Mouse (Mus musculus) kidney, embryonic 15.5 days (tissue): Measurements from ENCODE around the gene Gm49405. TPM values are rescaled to one million over a fixed set of nuclear protein-coding genes. Genes with fewer than 3 reads are reported as not detected.
A peak's percentile ranks its signal among the peaks of the same experiment; 100 is the strongest.
"Not testable (repeated sequence)": the region's sequence is repeated elsewhere in the genome, so short reads cannot be mapped to it uniquely, and the experiment has no call there.

Source experiments
- ATAC-seq: fragments of 200-750 bp; cut with Nextera tagmentation; replicated peaks from 2 replicates; pipeline ENCODE4 v1.8.0; 2017; ENCODE audit warnings: moderate TSS enrichment; ENCODE audit not compliant: low FRiP score
- H3K27ac ChIP-seq: fragments of 300-500 bp; sonication (generic); 2 replicates; pipeline ENCODE4 v1.5.1; 2015; ENCODE audit warnings: mild to moderate bottlenecking, inconsistent platforms
- H3K27me3 ChIP-seq: fragments of 300-500 bp; sonication (generic); 2 replicates; pipeline ENCODE4 v1.6.1; 2015; ENCODE audit warnings: inconsistent platforms
- H3K36me3 ChIP-seq: fragments of 300-500 bp; sonication (generic); 2 replicates; pipeline ENCODE4 v1.6.1; 2015; ENCODE audit warnings: inconsistent platforms
- H3K4me1 ChIP-seq: fragments of 300-500 bp; sonication (generic); 2 replicates; pipeline ENCODE4 v1.6.1; 2015; ENCODE audit warnings: inconsistent platforms
- H3K4me2 ChIP-seq: fragments of 300-500 bp; sonication (generic); 2 replicates; pipeline ENCODE4 v1.6.1; 2015; ENCODE audit warnings: moderate library complexity, mild to moderate bottlenecking, inconsistent platforms
- H3K4me3 ChIP-seq: fragments of 300-500 bp; sonication (generic); replicated peaks from 2 replicates; pipeline ENCODE4 v1.5.1; 2015; ENCODE audit warnings: mild to moderate bottlenecking, inconsistent platforms
- H3K9ac ChIP-seq: fragments of 300-500 bp; sonication (generic); 2 replicates; pipeline ENCODE4 v1.6.1; 2015; ENCODE audit warnings: mild to moderate bottlenecking, inconsistent platforms
- H3K9me3 ChIP-seq: fragments of 300-500 bp; sonication (generic); replicated peaks from 2 replicates; pipeline ENCODE4 v1.6.1; 2016; ENCODE audit warnings: inconsistent platforms
- WGBS: fragments of 180-500 bp; shearing (Covaris S2); methylation state at CpG from one replicate; pipeline ENCODE4 v1.1.7; 2015; ENCODE audit warnings: mixed read lengths; 5-methylcytosine and 5-hydroxymethylcytosine counted together
- polyA plus RNA-seq: library from polyadenylated mRNA; unstranded; fragments of >200 nt; fragmentation: Nextera tagmentation; extraction: Ambion mirVana; gene quantifications from 2 replicates; pipeline ENCODE4 v1.2.1, GENCODE M21; 2015

The Gm49405 gene
- polyA plus RNA-seq, 1 experiment from 2014 or later = 4.1 TPM

DNA sequence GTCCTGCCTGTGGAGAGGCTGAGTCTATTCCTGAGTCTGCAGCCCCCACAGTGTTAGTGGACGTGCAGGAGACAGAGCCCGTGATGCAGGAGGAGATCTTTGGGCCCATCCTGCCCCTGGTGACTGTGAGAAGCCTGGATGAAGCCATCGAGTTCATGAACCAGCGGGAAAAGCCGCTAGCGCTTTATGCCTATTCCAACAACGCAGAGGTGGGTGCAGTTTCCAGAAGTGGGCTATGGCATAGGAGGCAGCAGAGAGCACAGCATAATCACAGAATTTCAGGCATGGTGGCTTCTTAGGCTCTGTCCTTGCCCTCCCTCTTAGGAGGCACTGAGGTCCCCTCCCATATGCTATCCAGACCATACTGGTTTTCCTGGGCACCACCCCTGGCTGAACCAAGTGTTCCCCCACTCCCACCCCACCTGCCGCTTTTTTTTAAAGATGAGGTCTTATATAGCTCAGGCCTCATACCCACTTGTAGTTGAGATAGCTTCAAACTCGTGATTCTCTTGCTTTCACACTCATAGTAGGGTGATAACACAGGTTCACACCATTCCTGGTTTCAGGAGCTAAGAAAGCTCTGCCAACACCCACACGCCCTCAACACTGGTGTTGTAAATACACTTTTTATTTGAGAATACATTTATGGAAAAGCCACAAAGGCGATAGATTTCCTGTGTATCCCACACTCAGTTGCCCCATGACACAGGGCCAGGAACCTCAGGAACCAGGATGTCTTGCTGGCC lies 33.9 kb upstream of the Gm49405 start:
- Histone ChIP-seq H3K27me3 (no peaks in the 10 kb centered on the region), H3K36me3 (no peaks in the 10 kb centered on the region), H3K4me3 (no peak overlapping the region), H3K9me3 (no peaks in the 10 kb centered on the region), H3K4me2 (no peak overlapping the region), H3K4me1 (0 out of 2 replicates have a peak, but pooled peaks cover 10% of the 10 kb centered on the region), H3K9ac (no peak overlapping the region), H3K27ac (no peak overlapping the region)
- no peak for ATAC-seq
- 78% methylated on average over 11 of the region's 11 CpGs for WGBS

DNA sequence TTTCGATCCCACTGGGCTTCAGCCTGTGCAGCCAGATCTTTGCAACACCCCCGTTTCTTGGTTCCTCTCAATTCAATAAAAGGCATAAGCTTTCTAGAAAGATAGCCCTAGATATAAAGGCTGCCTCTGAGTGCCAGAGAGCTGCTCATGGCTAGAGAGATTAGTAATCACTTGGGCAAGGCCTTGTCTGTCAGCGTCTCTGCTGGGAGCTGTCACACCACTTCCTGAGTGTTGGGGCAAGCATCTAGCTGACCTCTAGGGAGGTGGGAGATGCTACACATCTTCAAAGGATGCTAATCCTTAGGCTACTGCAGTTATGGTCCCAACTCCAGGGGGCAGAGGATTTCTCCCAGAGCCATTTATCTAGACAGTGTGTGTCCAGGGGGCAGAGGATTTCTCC lies 33.2 kb upstream of the Gm49405 start:
- WGBS = 61% methylated on average over 3 of the region's 3 CpGs
- Histone ChIP-seq H3K4me2 (no peak overlapping the region), H3K27ac (no peak overlapping the region), H3K27me3 (no peaks in the 10 kb centered on the region), H3K4me3 (no peak overlapping the region), H3K36me3 (no peaks in the 10 kb centered on the region), H3K9me3 (no peaks in the 10 kb centered on the region), H3K4me1 (peaks cover 12% of the 10 kb centered on the region), H3K9ac (no peak overlapping the region)
- no peak for ATAC-seq

DNA sequence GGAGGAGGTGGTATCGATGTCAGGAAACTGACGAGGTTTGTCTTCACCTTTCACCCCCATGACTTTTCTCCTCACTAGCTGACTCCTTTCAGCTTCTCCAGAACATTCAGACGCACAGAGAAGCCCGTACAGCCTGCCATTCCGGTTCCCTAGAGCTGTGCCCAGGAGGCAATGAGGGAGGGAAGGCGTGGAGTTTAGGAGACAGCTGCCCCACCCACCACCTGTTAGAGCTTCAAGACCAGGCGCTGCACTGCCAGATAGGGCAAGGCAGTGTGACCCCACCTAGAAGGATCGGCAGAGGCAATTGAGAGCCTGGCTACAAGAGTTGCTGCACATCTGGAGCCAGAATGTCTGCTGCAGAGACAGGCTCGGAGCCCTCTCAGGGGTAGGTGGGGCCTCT lies 28.2 kb upstream of the Gm49405 start, which contains the start of gene Aldh3b2:
Aldh3b2 (plus strand) TSS at position 100 of the 400 bp plus-strand sequence.
- no peak within 1 kb of the TSS for H3K4me2 ChIP-seq
- peaks cover 15% of the 10 kb centered on the region for H3K4me1 ChIP-seq
- H3K4me3 ChIP-seq = no peak within 1 kb of the TSS
- no peaks in the 10 kb centered on the region for H3K36me3 ChIP-seq
- H3K9ac ChIP-seq = no peak within 1 kb of the TSS
- 11% methylated on average over 9 of the region's 9 CpGs for WGBS
- no peak within 1 kb of the TSS for H3K27ac ChIP-seq
- H3K27me3 ChIP-seq = no peaks in the 10 kb centered on the region
- ATAC-seq = no peak
- no peaks in the 10 kb centered on the region for H3K9me3 ChIP-seq

DNA sequence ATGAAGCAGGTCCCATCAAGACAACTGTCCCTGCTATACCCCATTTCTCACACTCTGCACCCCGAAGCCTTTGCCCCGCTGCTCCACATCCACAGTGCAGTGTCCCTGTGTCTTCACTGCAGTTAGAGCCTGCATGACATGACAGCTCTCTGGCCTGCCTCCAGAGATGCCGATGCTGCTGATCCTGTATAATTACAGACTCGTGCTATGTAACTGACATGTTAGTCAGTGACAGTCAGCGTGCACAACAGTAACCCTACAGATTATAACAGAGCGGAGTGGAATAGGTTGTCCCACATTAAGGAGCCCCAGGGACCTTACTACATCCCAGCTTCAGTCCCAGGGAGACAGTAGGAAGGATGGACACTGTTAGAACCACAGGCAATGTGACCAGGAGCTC lies 25.8 kb upstream of the Gm49405 start:
- 84% methylated on average over 6 of the region's 6 CpGs for WGBS
- not testable (repeated sequence) for H3K4me3 ChIP-seq, H3K9ac ChIP-seq, H3K36me3 ChIP-seq, H3K27me3 ChIP-seq, H3K9me3 ChIP-seq, ATAC-seq, H3K27ac ChIP-seq, H3K4me2 ChIP-seq
- H3K4me1 ChIP-seq = peaks cover 13% of the 10 kb centered on the region

GRCm38 (mm10) chr19:3975866-3976265 lies 24.6 kb upstream of the Gm49405 start:
- H3K9ac ChIP-seq = no peak overlapping the region
- H3K36me3 ChIP-seq = no peaks in the 10 kb centered on the region
- ATAC-seq = no peak
- H3K27ac ChIP-seq = no peak overlapping the region
- WGBS = 80% methylated on average over 2 of the region's 2 CpGs
- no peak overlapping the region for H3K4me3 ChIP-seq
- no peaks in the 10 kb centered on the region for H3K27me3 ChIP-seq
- H3K4me2 ChIP-seq = no peak overlapping the region
- peaks cover 11% of the 10 kb centered on the region for H3K4me1 ChIP-seq
- H3K9me3 ChIP-seq = no peaks in the 10 kb centered on the region

- Histone ChIP-seq H3K27me3 (no peaks in the 10 kb centered on the region), H3K27ac (no peak overlapping the region), H3K4me1 (peaks cover 29% of the 10 kb centered on the region), H3K9ac (no peak overlapping the region), H3K4me2 (no peak overlapping the region), H3K4me3 (no peak overlapping the region), H3K36me3 (no peaks in the 10 kb centered on the region), H3K9me3 (no peaks in the 10 kb centered on the region)
- 16% methylated on average over 4 of the region's 4 CpGs for WGBS
- peak; percentile 34; the same call in 1 of the 2 replicates for ATAC-seq
Observed at GRCm38 (mm10) chr19:3980309-3980708, 20.1 kb upstream of the Gm49405 start.

- Histone ChIP-seq H3K9me3 (no peaks in the 10 kb centered on the region), H3K27me3 (no peaks in the 10 kb centered on the region), H3K4me1 (peaks cover 36% of the 10 kb centered on the region), H3K4me3 (no peak overlapping the region), H3K27ac (no peak overlapping the region), H3K9ac (no peak overlapping the region), H3K36me3 (no peaks in the 10 kb centered on the region), H3K4me2 (no peak overlapping the region)
- WGBS = 79% methylated on average over 9 of the region's 9 CpGs
- ATAC-seq = no peak
Observed at GRCm38 (mm10) chr19:3980917-3981316, 19.5 kb upstream of the Gm49405 start.

DNA sequence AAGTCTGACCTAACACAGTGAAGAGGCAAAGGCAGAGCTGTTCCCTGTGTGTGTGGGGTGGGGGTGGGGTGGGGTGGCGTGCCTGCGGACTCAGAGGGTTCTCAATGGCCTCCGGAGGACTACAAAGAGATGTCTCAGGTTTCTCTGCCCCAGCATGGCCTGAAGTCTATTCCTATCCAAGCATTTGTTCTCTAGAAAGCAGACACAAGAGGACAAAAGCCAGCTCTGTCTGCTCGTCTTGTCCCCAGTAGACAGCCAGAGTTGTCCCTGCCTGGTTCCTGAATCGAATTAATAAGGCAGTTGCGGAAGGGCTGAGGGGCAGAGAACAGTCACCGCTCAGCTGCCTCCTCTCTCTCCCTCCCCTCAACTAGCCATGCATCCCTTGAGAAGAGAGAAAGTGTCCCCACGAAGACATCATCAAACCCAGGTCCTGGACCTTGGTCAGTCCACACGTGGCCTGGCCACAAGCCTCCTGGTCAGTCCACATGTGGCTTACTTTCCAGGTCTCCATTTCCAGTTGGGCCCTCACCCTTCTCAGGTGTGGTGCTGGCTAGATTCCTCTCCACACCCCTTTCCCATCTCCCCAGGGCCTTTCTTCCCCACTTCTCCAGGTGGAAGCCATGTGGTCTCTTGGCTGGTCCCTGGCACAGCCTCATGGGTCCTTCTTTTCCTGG lies 16.8 kb upstream of the Gm49405 start:
- Histone ChIP-seq H3K4me1 (peaks cover 57% of the 10 kb centered on the region), H3K36me3 (peaks cover 3% of the 10 kb centered on the region; the same call in 1 of the 2 replicates), H3K27me3 (no peaks in the 10 kb centered on the region), H3K27ac (peak overlapping the region; percentile 94), H3K4me2 (no peak overlapping the region), H3K9ac (no peak overlapping the region), H3K4me3 (no peak overlapping the region), H3K9me3 (no peaks in the 10 kb centered on the region)
- no peak for ATAC-seq
- 40% methylated on average over 9 of the region's 9 CpGs for WGBS

DNA sequence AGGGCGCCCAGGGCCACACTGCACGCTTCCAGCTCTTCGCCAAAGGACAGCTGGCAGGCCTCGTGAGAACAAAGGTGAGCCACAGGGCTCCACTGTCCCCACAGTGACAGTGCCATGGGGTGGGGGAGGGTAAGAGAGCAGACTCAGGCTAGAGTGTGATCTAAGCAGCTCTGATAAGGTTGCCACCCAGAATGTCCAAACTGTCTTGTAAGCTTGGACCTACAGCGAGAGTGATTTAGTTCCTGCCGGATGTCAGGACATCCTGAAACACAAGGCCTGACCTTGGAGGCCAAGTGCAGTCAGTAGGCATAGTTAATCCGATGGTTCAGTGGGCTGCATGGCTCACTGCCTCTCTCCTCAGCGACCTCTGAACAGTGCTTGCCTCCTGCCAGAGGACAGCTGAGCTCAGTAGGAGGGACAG lies 15.2 kb upstream of the Gm49405 start:
- Histone ChIP-seq H3K27me3 (no peaks in the 10 kb centered on the region), H3K4me1 (peaks cover 52% of the 10 kb centered on the region), H3K9me3 (no peaks in the 10 kb centered on the region), H3K4me2 (peak overlapping the region; percentile 13; the same call in 1 of the 2 replicates), H3K4me3 (no peak overlapping the region), H3K27ac (peak overlapping the region; percentile 94), H3K36me3 (peaks cover 6% of the 10 kb centered on the region; the same call in 1 of the 2 replicates), H3K9ac (no peak overlapping the region)
- 7% methylated on average over 8 of the region's 8 CpGs for WGBS
- peak; percentile 80 for ATAC-seq

DNA sequence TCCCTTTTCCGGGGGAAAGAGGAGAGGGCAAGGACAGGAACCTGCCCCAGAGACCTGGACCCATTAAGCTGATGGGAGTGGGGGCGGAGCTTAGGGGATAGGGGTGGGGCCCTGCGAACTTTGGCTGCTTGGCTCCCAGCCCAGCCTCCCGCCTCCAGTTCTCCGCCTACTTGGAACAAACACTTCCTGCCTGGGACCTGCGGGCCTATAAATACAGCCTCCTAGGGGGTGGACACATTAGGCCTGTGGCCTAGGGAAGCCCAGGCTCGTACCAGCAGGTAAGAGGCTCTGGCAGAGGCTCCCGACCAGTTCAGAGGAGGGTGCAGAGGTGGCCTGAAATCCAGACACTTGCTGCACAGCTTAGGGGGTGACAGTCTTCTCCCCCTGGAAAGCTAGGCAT lies 14.1 kb upstream of the Gm49405 start, which contains the start of gene Acy3:
Acy3 (plus strand) TSS at position 237 of the 400 bp plus-strand sequence.
- Histone ChIP-seq H3K27ac (peak within 1 kb of the TSS; percentile 94), H3K27me3 (no peaks in the 10 kb centered on the region), H3K4me1 (peaks cover 58% of the 10 kb centered on the region), H3K9me3 (no peaks in the 10 kb centered on the region), H3K4me3 (peak within 1 kb of the TSS; percentile 27), H3K9ac (peak within 1 kb of the TSS; percentile 27; the same call in 1 of the 2 replicates), H3K36me3 (peaks cover 6% of the 10 kb centered on the region; the same call in 1 of the 2 replicates), H3K4me2 (peak within 1 kb of the TSS; percentile 50)
- WGBS = 5% methylated on average over 8 of the region's 8 CpGs
- peak; percentile 70 for ATAC-seq

DNA sequence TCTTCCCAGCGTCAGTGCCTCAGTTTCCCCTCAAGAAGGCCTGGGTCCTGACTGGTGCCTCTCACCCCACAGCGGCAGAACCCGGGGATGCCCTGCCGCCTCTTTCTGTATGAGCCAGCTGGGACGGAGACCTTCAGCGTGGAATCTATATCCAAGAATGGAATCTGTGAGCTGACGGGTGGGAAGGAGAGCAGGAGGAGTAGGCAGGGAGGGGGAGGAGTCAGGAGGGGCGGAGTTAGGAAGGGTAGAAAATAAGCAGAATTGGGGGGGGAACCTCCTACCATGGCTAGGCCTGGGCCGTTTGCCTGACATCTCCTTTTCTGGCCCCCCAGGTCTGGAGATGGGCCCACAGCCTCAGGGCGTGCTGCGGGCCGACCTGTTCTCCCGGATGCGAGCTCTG lies 12.4 kb upstream of the Gm49405 start:
- Histone ChIP-seq H3K27ac (no peak overlapping the region), H3K9me3 (no peaks in the 10 kb centered on the region), H3K9ac (no peak overlapping the region), H3K27me3 (no peaks in the 10 kb centered on the region), H3K4me3 (no peak overlapping the region), H3K4me2 (no peak overlapping the region), H3K36me3 (peaks cover 6% of the 10 kb centered on the region; the same call in 1 of the 2 replicates), H3K4me1 (peaks cover 57% of the 10 kb centered on the region)
- ATAC-seq = no peak
- WGBS = 89% methylated on average over 14 of the region's 14 CpGs

DNA sequence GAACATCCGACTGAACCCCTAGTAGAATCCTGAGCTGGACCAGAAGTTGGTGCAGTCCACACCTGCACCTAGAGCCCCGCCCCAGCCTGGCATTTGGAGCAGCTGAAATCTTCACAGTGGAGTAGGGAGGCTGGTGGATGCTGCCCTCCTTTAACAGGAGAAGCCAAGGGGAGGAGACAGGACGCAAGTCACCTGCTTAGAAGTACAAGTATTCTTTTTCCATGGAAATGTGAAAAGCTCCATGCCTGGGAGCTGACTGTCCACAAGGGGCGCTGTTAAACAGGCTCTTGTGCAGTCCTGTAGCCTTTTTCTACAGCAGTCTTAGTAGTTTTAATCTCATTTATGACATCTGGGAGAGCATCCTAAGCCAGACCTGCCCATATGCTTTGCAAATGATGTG lies 11.7 kb upstream of the Gm49405 start:
- Histone ChIP-seq H3K27ac (no peak overlapping the region), H3K4me3 (no peak overlapping the region), H3K9me3 (no peaks in the 10 kb centered on the region), H3K9ac (no peak overlapping the region), H3K27me3 (no peaks in the 10 kb centered on the region), H3K36me3 (peaks cover 6% of the 10 kb centered on the region; the same call in 1 of the 2 replicates), H3K4me2 (no peak overlapping the region), H3K4me1 (peaks cover 50% of the 10 kb centered on the region)
- no peak for ATAC-seq
- WGBS = 91% methylated on average over 4 of the region's 4 CpGs
